Mouse (Mus musculus) right cerebral cortex, postnatal 36 days (tissue): ENCODE results near the gene Chit1.
A peak's percentile ranks its signal among the peaks of the same experiment; 100 is the strongest.

ENCODE experiments used
- DNase-seq, 2 experiments: peaks; one replicate each; pipeline ENCODE4 v3.0.0; 2022; ENCODE audit warnings: low spot score in 2 of 2, mixed read lengths in 1 of 2

Chit1 gene

DNA sequence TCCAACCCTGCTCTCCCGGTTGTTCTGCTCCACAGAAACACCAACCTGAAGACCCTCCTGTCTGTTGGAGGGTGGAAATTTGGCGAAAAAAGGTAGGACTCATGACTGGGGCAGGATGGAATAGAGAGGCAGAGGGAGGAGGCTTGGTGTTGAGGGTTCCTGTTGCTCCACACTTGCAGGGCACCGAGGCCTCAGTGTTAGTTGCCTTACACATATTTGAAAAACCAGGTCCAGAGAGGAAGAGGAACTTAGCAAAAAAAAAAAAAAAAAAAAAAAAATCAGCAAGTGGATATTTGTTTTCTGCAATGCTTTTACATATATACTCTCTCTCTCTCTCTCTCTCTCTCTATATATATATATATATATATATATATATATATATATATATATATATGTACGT, 73.0 kb downstream of the Chit1 start:
- DNase-seq = no peak

DNA sequence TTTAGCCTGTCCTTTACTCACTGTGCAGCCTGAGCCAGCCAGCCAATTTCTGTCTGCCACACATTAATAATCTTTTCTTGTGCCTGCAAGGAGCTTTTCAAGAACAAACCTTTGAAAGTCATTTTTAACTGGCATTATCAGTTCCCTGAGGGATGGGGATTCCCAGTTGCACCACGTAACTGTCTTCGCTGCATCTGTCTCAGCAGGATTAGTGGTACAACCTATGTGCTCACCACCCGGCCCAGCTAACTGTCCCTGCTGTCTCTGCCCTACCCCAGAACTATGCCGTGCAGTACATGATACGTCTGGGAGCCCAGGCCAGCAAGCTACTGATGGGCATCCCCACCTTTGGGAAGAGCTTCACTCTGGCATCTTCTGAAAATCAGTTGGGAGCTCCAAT, 77.2 kb downstream of the Chit1 start:
- no peak for DNase-seq

DNA sequence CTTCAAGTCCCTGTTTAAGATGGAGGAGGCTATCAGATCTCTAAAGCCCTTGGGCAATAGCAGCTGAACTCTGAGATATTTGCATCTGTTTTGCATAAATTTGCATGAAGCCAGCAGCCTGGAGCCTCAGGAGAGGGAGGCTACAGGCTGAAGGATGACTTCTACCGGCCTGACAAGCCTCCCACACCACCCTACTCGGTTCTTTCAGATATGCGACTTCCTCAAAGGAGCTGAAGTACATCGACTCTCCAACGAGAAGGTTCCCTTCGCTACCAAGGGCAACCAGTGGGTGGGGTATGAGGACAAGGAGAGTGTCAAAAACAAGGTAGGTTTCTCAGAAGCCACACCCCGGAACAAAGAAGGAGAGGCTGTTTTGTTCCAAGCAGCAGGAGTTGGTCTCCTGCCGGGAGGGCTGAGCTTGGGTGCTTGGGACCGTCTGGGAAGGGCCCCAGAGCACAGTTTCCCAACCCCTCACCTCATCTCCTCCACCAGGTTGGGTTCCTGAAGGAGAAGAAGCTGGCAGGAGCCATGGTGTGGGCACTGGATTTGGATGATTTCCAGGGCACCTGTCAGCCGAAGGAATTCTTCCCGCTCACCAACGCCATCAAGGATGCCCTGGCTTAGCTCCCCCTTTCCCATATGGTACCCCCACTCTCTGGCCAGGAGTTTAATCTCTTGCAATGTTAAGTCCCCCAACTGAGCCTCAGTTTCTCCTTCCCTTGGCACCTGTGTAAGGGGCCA, 78.1 kb downstream of the Chit1 start:
- no peak for DNase-seq

DNA sequence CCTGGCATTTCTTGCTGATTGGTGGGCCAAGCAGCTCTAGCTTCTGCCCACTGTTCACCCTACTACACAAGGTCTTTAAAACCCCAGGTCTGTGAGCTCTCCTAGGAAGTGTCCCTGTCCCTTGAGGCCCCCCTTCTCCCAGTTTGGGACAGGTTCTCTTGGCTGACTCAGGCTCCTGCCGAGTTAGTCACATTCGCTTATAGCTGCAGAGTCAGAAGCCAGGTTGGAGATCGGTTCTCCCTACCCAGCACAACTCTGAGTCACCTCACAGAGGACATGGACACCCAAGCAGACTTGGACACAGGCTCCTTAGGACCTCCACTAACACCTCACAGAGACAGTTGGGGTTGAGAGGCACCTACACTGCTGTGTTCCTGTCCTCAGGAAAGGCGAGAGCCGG, 80.2 kb downstream of the Chit1 start:
- DNase-seq = no peak

DNA sequence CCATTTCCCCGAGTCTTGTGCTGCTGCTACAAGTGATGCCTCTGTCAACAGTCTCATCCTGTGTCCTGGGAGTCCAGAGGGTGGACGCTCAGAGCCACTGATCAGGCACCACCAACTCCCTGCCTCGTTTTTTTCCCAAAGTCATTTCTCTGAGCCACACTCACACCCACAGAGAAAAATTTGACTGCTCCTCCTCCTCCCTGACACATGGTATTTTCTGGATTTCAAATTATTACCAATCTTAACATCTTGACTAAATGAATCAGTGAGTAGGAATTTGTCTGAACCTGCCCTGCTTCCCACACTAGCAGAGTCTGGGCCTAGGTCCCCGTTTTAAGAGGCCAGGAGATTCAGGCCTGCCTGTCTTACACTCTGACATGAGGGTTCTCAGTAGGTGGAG, 81.0 kb downstream of the Chit1 start:
- no peak for DNase-seq

DNA sequence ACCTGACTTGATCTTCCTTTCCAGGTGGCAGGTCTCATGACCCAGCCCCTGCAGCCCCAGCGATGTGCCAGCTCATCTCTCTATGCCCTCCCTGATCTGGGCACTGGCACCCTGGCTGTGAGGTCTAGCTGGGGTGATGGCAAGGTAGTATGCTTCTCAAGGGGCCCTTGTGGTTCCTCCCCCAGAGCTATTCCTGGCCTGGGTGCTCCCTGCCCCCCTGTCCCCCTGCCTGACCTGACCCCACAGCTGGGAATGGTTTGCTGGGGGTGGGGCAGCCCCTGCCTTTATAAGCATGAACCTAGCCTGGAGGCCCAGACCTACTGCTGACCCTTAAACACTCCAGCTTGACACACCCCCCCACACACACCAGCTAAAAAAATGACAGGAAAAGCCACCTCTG, 82.1 kb downstream of the Chit1 start, which contains the start of gene Mybph:
Mybph (plus strand) TSS at position 323 of the 400 bp plus-strand sequence.
- DNase-seq = no peak

DNA sequence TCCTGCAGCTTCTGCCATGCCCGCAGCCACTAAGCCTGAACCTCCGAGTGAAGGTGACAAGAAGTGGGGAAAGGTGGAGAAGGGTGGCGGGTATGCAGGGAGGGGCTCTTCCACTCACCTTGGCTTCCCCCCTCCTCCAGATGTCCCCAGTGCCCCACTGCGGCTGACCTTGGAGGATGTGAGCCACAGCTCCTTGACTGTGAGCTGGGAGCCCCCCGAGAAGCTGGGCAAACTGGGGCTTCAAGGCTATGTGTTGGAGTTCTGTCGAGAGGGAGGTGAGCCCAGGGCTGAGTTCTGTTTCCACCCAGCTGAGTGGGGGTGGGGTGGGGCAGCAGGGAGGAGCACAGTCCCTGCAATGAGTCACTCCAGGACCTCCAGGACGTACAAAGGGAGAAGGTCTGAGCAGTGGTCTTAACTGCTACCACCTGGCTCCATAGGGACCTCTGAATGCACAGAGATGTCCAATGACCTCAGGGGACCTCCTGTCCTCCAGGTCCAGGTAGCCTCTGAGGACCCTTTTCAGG, 82.7 kb downstream of the Chit1 start:
- DNase-seq = no peak

DNA sequence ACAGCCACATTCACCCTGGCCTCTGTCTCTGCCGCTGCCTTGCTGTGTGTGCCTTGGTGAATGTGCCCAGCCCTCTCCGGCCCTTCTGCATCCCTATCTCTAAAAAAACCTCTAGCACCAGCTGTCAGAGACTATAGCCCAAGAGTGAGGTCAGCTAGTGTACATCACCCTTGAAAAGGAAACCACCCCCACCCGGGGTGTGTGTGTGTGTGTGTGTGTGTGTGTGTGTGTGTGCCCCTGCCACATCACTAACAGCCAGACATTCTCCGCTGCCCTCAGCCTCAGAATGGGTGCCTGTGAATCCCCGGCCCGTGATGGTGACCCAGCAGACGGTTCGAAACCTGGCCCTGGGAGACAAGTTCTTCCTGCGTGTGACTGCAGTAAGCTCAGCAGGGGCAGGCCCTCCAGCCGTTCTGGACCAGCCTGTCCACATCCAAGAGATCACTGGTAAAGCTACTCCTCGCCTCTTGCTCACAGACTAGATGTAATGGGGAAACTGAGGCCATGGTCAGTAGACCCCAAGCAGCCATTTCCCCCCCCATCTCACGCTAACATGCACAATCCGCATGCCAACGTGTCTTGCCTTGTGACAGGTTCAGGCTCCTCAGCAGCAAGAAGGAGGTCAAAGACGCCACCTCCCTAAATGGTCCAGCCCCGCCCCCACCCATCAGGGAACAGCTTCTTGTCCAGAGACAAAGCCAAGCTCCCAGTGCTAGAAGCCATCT, 83.4 kb downstream of the Chit1 start:
- no peak for DNase-seq

DNA sequence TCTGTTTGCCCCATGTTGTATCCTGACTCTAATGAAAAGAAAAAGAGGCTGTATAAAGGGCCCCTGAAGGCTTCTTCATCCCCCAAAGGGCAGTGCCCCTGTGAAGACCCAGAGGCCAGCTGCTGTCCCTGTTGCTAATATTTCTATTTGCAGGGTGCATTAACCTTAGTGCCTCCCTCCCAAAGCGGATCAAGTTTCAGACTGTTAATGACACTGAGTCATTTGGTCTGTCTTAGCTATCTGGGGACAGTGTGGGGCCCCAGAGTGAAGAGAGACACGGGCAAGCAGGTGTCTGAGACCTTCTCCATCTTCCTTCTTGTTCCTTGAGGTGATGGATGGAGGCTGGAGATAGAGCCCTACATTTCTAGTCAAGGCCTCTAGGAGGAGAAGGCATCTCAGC, 84.1 kb downstream of the Chit1 start:
- DNase-seq = no peak

DNA sequence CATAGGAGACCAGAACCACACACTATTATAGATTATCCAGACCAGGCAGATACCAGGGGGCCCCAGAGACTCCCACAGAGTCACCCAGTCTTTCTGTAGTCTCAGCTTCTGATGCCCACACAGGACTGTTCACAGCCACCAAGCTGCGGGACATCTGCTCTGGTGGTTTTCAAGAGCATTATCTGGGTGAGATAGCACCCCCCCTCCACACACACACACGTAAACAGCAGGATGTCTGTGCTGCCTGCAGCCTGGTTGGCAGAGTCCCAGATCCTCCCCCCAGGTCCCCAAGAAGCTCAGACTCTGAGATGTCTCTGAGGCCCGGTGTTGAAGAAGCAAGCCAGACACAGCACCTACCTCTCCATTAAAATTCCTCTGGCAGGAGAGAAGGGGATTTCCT, 84.5 kb downstream of the Chit1 start:
- DNase-seq = peak in 1 of 2 experiments; percentile 59

DNA sequence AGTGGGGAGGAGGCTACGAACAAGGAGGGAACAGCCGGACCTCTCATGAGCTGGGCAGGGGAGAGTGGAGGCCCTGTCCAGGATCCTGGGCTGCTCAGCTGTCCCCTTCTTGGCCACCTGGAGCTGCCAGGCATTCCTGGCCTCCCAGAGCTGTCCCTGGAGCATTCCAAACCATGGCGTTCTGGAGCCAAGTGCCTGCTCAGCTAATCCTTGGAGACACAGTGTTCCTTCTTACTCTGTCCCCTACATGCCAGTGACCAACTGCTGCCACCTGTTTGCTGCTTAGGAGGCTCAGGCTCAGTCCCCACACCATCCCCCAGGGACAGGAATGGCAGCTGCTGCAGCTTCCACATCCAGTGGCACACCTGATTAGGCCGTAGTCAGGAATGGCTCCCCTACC, 84.9 kb downstream of the Chit1 start:
- DNase-seq = no peak

DNA sequence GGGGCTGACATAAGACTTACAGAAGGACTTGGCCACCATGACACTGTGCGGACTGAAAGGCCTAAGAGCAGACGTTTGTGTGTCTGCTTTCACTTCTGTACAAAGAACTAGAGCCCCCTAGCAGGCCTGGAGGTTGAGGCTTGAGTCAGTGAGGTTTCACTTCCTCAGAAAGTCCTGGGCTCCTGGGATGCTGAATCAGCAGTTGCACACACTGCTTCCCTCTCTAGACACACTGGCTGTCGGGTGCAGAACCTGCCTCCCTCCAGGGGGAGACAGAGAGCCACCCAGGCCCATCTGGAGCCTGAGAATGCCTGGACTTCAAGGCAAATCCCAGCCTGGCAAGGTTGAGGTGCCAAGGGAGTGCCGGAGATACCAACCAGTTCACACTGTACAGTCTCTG, 85.3 kb downstream of the Chit1 start:
- peak; percentile 71 to 74 for DNase-seq

DNA sequence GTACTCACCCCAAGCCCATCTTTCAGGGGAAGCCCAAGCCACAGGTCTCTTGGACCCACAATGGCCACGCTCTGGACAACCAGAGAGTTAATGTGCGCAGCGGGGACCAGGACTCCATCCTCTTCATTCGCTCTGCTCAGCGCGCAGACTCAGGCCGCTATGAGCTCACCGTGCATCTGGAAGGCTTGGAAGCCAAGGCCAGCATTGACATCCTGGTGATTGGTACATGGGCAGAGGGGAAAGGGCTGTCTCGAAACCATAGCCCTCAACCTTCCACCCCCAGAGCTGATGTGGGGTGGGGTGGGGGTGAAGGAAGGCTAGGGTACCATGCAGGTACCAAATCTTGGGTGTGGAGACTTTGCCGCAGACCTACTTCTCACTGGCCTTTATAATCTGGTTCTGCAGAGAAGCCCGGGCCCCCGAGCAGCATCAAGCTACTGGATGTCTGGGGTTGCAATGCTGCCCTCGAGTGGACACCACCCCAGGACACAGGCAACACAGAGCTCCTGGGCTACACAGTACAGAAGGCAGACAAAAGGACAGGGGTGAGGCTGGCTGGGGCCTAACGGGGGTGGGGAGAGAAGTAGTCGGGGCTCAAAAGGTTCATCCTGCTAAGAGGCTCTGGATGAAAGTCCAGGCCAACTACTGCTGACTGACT, 86.4 kb downstream of the Chit1 start:
- no peak for DNase-seq

DNA sequence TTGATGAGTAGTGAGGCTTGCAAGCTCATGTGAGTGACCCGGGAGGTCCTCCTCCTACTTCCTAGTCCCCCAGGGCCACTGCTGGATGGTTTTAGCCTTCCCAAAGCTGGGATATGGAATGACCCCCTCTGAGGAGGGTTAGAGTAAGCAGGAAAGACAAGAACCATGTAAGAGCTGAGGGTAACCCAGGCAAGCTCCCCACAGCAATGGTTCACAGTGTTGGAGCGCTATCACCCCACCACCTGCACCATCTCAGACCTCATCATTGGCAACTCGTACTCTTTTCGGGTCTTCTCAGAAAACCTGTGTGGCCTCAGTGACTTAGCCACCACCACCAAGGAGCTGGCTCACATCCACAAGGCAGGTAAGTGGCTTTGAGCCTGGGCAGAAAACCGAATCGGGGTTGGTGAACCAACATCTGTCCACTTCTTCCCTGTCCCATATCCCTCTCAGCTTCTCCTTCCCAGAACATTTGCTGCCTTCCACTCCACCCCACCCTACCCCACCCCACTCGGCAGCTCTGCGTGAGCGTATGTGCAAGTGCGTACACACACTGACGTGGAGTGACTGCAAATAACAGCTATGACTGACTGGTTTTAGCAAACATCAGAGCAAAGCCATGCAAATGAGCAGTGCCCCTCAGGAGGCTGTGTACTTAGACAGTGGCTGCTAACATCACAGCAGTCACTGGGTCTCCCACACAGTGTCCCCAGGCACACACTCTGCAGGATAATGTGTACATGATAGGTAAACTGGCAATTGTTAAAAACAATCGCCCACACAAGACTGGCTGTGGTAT, 87.4 kb downstream of the Chit1 start:
- peak in 1 of 2 experiments; percentile 62 for DNase-seq

DNA sequence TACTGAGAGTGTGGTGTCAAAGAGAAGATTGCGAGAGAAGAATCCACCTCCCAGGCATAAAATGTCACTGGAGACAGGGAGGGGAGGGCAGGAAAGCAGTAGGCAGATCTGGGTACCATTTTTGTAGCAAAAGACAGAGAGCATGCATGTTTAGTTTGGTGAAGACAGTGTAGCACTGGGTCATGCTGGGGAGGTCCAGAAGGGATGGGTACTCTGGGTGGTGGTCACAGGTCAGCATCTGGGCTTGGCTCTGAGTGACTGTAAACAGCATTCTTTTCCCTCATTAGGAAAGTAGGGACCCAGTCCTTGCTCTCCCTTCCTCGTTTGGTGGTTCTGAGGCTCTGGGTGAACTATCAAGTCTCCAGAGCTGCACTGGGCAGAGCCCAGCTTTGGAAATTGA, 89.4 kb downstream of the Chit1 start:
- DNase-seq = no peak
